Mouse (Mus musculus) splenic B cell, adult 2 months (primary cell): ENCODE results near the gene Bicd2.

Source experiments
- DNase-seq: peaks from one replicate; pipeline ENCODE4 v3.0.0-alpha.2; 2011; ENCODE audit warnings: low read depth, low spot score
- H3K27me3 ChIP-seq: 2 replicates; pipeline ENCODE4 v1.6.1; 2012; ENCODE audit warnings: mild to moderate bottlenecking, low read length, moderate library complexity, mixed read lengths; ENCODE audit not compliant: control insufficient read depth, poor library complexity, insufficient read depth, severe bottlenecking
- H3K36me3 ChIP-seq: 2 replicates; pipeline ENCODE4 v1.6.1; 2012; ENCODE audit warnings: mild to moderate bottlenecking, low read length, moderate library complexity, mixed read lengths; ENCODE audit not compliant: control insufficient read depth, poor library complexity, insufficient read depth, severe bottlenecking

The Bicd2 gene

GRCm38 (mm10) chr13:49436170-49436569, 94.8 kb downstream of the Bicd2 start:
- no peak for DNase-seq
- Histone ChIP-seq H3K36me3 (peaks cover 6% of the 10 kb centered on the region), H3K27me3 (no peaks in the 10 kb centered on the region)
